Mouse (Mus musculus): ENCODE measurements around the gene Krtap12-1.
"Not testable (repeated sequence)": the region's sequence is repeated elsewhere in the genome, so short reads cannot be mapped to it uniquely, and the experiment has no call there.

The Krtap12-1 gene

DNA sequence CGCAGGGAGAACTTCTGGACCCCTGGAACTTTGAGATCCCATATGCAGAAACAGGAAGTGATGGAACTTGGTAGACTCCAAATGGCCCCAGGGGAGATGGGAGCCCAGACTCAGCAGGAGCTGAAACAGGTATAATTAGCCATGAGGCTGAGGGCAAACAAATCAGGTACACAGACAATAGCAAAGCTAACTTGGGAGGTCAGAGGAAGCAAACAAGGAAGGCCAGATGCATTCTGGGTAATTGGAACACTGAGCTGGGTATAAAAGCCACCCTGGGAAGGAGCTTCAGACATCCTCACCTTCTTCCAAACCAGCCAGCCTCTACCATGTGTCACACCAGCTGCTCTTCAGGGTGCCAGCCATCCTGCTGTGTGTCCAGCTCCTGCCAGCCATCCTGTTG is at the start of gene Krtap12-1:
Gene Krtap12-1 (plus strand): TSS at position 301 of the 400 bp plus-strand sequence.
- not testable (repeated sequence) for ATAC-seq (ENCODE audit: low TSS enrichment)

DNA sequence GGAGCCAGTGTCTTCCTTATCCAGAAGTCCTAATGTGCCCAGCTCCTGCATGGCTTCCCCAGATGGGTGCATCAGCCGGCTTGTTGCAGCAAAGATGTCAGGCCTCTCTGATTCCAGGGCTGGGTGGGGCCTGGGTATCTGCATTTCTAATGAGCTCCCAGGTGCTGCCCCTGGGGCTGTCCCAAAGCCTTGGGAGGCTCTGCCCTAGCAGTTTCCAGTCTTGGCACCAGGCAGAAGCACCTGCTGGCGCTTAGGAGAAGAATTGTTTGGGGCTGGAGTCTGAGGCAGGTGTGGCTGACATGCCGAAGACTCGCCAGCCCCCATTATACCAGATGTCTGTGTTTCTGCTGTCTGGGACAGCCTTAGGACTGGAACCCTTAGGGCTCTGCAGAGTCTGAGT is 49.7 kb upstream of the Krtap12-1 start:
- ATAC-seq (ENCODE audit: low TSS enrichment): no peak

DNA sequence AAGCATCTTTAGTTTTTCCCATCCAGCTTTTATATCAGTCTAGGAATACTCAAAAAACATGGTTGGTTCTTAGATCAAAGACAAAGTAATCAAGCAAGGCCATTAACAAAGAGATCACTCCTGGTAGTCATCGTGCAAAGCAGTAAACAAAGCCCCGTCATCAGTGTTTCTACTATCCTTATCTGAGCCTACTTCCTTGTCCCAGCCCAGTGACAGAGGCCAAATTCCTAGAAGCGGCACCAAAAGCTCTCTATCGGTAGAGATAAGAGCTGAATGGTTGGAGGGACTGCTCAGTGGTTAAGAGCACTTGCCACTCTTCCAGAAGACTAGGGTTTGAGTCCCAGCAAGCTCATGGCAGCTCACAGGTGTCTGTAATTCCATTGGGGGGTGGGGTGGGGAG is 48.9 kb upstream of the Krtap12-1 start:
- ATAC-seq (ENCODE audit: low TSS enrichment): no peak

DNA sequence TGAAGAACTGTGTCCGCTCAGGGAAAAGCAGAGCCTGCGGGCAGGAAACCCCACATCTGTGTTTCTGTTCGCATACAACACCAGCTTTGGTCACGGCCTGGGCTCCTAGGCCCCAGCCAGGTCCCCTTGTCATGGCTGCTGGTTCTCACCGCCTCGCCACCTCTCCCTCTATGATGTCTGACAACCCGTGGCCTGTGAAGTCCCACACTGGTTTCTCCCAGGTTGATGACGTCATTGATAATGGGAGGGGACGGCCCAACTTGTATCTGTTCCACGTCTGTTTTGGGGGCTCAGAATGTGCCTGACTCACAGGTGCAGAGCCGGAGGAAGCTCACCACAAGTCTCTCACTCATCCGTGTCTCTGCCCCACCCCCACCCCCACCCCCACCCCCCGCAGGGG is 46.6 kb upstream of the Krtap12-1 start:
- no peak for ATAC-seq (ENCODE audit: low TSS enrichment)

DNA sequence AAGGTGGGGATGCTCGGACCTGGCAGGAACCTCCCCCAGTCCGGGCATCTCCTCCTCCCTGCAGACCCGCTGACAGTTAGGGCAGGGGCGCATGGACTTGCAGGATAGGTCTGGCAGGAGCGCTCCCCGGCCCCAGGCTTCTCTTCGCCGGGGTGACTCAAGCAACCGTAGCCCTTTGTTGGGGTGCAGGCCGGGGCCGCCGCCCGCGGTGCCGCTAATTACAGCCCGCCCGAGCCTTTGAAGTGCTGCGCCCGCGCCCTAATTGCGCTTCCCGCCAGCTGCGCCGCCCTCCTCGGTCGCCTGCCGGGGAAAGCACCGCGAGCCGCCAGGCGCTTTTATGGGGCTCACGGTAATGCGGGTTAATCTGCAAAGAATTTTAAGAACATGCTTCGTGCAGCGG is 42.8 kb upstream of the Krtap12-1 start:
- ATAC-seq (ENCODE audit: low TSS enrichment): no peak

DNA sequence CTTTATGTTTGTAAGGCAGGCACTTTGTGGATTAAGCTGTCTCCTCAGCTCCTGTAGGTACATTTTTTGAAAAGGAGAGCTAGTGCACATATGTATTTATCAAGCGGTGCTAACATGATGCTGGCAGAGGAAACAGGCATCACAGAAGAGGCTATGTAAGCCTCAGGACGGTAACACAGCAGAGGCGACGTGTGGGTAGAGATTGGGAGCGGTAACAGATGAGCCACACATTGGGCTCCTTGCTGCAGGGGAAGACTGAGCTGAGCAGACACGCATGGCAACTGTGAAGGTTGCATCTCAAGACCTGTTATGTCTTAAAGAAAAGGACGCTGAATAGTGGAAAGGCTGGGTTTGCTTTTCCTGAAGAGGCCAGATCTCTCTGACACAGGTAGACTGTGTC is 37.4 kb upstream of the Krtap12-1 start:
- ATAC-seq (ENCODE audit: low TSS enrichment): peak; percentile 94

DNA sequence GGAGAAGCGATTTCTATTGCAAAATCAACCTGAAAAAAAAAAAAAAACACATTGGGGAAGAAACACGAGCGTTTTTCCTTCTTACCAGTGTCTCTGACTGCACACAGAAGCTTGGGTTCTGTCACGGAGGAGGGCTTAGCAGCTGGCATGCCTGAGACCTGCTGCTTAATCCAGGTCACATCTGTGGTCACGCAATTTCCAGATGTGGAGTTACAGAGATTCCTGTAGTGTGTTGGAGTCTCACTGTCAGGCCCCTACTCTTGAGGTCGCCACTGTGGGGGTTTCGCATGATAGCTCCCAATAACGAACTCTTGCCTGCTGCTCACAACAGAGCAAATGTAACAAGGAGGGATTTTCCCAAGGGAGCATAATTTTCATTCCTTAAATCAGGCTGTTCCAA is 36.2 kb upstream of the Krtap12-1 start:
- no peak for ATAC-seq (ENCODE audit: low TSS enrichment)

DNA sequence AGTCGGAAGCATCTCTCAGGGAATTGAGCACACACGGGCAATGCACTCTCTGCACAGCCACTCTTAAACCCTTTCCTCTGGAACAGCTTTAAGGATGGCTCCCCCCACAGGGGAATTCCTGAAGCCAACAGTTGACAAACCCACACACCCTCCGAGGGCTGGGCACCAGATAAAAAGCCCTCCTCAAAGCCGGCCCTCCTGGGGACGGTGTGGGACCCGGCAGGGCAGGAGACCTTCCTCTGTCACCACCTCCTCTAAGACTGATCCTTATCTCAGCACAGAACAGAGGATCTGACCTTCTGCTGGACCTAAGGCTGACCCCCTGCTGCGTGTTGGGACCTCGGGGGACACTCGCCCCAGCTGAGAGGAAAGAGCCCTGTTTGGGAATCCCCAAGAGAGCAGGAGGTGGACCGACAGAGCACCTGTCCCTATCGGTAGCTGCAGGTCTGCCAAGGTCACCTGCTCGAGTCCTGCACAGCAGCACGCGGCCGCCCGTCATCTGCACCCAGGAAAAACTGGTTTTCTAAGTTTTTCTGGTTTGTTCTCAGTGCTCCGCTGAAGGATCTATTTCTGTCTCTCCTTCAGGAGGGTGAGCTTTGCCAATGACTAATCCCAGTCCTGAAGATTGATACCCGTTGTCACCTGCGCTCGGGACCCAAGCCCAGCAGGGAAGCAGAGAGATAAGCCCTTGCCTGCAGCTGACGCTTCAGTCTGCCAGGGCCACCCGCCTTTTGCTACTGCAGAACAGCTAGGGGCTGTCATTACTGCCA is 34.3 kb upstream of the Krtap12-1 start, which contains the start of gene Tspear:
Gene Tspear (plus strand): TSS at position 675 of the 770 bp plus-strand sequence.
- ATAC-seq (ENCODE audit: low TSS enrichment): no peak

DNA sequence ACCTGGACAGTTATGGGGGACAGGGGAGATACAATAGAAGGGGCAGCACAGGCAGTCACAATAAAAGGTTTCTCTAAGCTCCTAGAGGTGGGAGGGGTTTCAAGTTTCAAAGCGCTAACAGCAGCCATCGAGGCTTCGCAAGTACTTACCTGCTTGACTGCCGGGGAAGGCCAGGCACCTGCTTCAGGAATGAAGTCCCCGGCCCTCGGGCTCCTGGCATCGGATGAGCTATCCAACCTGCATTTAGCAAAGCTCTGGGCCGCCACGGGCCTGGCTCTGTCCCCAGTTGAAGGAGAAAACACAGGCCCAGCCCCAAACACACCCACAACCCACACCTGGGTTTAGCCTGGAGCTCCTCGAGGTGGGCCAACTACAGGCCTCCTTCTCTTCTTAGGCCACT is 33.4 kb upstream of the Krtap12-1 start:
- ATAC-seq (ENCODE audit: low TSS enrichment): no peak

DNA sequence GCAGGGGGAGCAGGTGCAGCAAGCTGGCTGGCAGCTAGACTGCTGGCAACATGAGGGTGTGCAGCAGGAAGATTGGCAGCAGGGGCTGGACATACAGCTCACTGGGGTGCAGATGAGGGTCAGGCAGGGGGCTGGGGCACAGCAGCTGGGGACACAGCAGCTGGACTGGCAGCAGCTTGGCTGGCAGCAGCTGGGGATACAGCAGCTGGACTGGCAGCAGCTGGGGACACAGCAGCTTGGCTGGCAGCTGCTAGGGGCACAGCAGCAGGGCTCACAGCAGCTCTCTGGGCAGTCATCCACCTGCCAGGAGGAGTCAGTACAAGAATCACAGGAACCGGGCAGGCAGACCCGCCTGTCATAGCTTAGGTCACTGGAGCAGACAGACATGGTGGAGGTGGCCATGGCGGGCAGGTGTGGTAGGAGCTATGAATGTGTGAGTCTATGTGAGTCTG is 30.0 kb upstream of the Krtap12-1 start, which contains the start of gene Gm19402:
Gene Gm19402 (minus strand): TSS at position 402 of the 452 bp plus-strand sequence.
- not testable (repeated sequence) for ATAC-seq (ENCODE audit: low TSS enrichment)

DNA sequence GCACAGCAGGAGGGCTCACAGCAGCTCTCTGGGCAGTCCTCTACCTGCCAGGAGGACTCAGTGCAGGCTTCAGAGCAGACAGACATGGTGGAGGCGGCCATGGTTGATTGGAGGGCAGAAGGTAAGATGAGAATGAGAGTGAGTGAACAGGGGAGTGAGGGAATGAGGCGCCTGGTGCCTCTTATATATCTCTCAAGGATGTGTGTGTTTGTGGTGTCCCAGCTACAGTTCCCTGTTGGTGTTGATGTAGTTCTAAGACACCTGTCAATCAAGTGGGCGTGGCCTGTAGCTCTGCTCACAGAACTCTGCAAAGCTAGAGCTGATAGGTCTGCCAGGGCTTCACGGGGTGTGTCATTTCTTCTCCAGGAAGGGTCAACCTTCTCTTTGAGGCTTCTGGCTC is 23.3 kb upstream of the Krtap12-1 start, which contains the start of gene Gm9508:
Gene Gm9508 (minus strand): TSS at position 101 of the 400 bp plus-strand sequence.
- ATAC-seq (ENCODE audit: low TSS enrichment): no peak

DNA sequence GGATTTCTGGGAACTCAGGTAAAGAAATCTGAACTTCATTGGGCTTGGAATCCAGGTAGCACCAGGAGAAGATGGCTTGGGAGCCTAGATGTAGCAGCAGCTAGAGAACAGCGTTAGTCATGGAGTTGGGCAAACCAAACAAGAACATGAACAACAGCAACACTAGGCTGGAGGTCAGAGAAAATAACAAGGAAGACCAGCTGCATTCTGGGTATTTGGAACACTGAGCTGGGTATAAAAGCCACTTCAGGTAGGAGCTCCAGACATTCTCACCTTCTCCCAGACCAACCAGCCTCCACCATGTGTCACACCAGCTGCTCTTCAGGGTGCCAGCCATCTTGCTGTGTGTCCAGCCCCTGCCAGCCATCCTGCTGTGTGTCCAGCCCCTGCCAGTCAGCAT is 14.1 kb upstream of the Krtap12-1 start, which contains the start of gene Gm10272:
Gene Gm10272 (plus strand): TSS at position 301 of the 400 bp plus-strand sequence.
- no peak for ATAC-seq (ENCODE audit: low TSS enrichment)

DNA sequence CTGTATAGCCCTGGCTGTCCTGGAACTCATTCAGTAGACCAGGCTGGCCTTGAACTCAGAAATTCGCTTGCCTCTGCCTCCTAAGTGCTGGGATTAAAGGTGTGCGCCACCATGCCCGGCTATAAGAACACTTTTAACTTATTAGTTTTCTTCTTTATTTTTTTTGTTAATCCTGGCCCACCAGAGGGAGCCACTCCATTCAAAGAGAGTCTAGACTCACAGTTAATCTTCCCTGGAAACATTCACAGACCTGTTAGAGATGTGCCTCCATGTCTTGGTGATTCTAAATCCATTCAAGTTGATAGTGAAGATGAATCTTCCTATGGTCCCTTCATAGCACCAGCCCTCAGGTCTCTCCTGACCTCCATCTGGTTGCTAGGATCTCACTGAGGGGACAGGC is 10.6 kb upstream of the Krtap12-1 start:
- ATAC-seq (ENCODE audit: low TSS enrichment): no peak

DNA sequence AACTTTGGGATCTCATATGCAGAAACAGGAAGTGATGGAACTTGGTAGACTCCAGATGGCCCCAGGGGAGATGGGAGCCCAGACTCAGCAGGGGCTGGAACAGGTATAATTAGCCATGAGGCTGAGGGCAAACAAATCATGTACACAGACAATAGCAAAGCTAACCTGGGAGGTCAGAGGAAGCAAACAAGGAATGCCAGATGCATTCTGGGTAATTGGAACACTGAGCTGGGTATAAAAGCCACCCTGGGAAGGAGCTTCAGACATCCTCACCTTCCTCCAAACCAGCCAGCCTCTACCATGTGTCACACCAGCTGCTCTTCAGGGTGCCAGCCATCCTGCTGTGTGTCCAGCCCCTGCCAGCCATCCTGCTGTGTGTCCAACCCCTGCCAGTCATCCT is 9.2 kb upstream of the Krtap12-1 start, which contains the start of gene Gm10024:
Gene Gm10024 (plus strand): TSS at position 301 of the 400 bp plus-strand sequence.
- ATAC-seq (ENCODE audit: low TSS enrichment): not testable (repeated sequence)

DNA sequence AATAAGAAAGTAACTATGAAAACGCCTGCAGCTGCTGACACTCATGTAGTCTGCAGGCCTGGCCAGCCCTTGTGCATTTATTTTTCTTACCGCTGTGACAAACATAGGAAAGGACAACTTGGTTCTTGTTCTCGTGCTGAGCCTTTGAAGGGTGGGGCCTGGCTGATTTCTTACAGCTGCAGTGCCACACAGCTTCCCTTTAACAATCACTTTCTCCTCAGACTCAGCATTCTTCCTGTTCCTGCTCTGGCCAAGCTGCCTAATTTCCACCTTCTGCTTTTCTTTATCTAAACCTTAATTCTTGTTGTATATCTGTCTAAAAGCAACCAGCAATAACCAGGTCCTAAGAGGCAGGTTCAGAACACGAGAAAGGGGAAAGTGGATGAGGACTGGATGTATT is 6.7 kb upstream of the Krtap12-1 start:
- no peak for ATAC-seq (ENCODE audit: low TSS enrichment)

DNA sequence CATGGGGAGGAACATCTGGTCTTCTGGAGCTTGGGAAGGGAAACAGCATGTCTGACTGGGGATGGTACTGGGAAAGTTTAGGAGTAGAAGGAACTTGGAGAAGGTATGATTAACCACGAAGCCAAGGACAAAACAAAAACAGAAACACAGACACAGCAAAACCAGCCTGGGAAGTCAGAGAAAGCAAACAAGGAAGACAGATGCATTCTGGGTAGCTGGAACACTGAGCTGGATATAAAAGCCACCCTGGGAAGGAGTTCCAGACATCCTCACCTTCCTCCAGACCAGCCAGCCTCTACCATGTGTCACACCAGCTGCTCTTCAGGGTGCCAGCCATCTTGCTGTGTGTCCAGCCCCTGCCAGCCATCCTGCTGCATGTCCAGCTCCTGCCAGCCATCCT is 4.9 kb upstream of the Krtap12-1 start, which contains the start of gene Gm10142:
Gene Gm10142 (plus strand): TSS at position 301 of the 400 bp plus-strand sequence.
- ATAC-seq (ENCODE audit: low TSS enrichment): no peak

DNA sequence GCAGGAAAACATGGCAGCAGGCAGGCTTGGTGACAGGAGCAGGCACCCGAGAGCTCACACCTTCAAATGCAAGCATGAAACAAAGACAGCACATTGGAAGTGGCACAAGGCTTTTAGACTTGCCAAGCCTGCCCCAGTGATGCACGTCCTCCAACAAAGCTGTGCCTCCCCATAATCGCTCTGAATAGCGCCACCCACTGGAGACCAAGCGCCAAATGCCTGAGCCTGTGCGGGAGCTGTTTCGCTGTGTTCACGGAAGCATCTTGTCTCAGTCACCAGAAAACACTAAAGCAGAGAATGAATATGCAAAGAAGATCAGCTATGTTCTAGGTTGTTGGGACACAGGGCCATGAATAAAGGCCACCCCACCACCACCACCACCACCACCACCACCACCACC is 4.5 kb downstream of the Krtap12-1 start:
- no peak for ATAC-seq (ENCODE audit: low TSS enrichment)

DNA sequence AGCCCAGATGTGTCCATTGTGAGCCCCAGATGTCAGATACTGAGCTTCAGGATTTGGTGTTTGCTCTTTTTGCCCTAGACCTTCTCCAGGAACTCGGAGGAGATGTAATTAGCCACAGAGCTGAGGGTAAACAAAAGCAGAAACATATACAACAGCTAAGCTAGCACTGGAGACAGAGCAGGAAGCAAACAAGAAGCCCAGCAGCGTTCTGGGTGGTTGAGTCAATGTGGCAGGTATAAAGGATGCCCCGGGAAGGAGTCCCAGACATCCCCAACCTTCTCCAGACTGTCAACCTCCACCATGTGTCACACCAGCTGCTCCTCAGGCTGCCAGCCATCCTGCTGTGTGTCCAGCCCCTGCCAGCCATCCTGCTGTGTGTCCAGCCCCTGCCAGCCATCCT is 5.8 kb downstream of the Krtap12-1 start, which contains the start of gene Gm10100:
Gene Gm10100 (plus strand): TSS at position 301 of the 400 bp plus-strand sequence.
- no peak for ATAC-seq (ENCODE audit: low TSS enrichment)

DNA sequence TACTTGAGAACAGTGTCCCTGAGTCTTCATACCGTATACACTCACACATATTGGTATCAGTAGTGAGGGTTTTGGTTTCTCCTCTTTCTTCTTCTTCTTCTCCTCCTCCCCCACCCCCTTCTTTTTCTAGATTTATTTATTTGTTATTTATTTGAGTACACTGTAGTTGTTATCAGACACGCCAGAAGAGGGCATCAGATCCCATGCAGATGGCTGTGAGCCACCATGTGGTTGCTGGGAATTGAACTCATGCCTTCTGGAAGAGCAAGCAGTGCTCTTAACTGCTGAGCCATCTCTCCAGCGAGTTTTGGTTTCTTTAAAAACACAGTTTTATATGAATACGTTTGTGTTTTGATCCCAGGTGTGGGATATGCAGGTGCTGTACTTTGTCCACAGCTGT is 7.9 kb downstream of the Krtap12-1 start:
- ATAC-seq (ENCODE audit: low TSS enrichment): no peak

DNA sequence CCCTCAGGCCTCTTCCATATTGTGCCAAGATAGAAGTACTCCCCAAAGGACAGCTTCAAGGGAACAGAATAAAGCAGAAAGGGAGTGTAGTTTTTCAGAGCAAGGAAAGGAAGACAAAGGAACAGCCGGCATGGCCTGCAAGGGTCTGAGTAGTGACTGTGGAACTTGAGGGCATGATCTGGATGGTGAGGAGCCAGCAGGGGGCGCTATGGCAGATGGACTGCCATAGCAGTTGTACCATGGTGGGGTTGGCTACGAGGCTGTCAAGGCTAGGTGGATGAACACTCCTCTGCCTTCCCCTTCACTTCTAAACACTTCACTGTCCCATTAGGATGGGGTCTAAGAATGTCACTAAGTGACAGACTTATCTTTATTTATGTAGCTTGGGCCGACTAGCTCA is 8.8 kb downstream of the Krtap12-1 start:
- ATAC-seq (ENCODE audit: low TSS enrichment): no peak

DNA sequence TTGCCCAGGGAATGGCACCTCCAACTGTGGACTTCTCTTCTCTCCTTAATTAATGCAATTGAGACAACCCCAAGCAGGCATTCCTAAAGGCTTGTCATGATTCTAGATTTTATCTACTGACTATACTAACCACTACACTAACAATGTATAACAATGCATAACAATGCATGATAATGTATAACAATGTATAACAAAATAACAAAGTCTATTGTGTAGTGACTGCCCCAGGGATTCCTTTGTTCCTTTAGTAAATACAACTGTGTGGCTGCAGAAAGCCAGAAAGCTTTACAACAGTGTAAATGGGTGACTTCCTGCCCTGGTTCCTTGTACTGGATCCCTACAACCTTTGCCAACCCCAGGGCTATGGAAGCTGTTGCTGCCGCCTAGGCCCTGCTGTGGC is 15.5 kb downstream of the Krtap12-1 start:
- ATAC-seq (ENCODE audit: low TSS enrichment): no peak

DNA sequence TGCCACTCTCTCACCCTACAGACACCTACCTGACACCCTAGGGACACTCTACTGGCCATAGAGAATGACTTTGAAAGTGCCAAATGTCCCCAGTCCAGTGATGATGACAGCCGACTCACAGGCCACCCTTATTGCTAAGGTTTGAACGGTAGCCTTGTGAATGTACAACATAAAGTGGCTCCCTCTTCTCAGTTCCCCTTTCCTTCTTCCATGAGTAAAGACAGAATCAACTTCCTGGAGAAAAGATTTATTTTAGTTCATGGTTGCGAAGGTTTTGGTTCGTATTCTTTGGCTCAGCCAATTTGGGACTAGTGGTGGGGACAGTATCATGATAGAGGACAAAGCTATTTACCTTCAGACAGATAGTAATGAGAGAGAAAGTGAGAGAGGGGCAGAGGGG is 18.5 kb downstream of the Krtap12-1 start:
- no peak for ATAC-seq (ENCODE audit: low TSS enrichment)

Data from frontal cortex, adult (tissue).